Mouse (Mus musculus): ENCODE measurements around the gene Hivep1. TPM values are rescaled to one million over a fixed set of nuclear protein-coding genes. Genes with fewer than 3 reads are reported as not detected.

Gene Hivep1
- total and polyA plus RNA-seq, 2 experiments = 3.5 to 9.0 TPM

DNA sequence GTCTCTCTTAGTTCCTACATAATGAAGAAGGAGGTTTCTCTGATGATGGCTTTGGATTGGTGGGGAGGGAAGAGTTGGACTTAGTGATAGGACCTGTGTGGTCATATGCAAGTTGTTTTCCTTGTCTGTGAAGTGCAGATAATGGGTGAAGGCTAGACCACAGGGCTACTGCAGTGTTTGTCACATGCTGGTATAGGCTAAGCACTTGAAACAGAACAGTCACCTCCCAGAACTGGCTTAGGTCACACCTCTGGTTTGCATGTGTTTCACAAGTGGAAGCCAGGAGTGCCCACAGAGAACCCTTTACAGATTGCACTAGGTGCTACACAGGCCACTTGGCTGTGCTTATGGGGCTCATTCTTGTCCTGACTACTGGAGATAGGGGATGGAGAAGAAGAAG, 12.4 kb downstream of the Hivep1 start:
- H3K27me3 ChIP-seq (ENCODE audit: control insufficient read depth, insufficient read depth, low read length) = no peaks in the 10 kb centered on the region
- peaks cover 19% of the 10 kb centered on the region; the same call in 1 of the 2 replicates for H3K36me3 ChIP-seq (ENCODE audit: control insufficient read depth, insufficient read depth, low read length)
- no peak for DNase-seq (ENCODE audit: extremely low read depth, low read depth, low spot score)
- no peak overlapping the region for H3K4me3 ChIP-seq (ENCODE audit: insufficient read depth, low read depth, low read length)
- TF ChIP-seq CTCF (IDR thresholded peaks at IDR 0.05; ENCODE audit: low read depth, low read length) (no peak), POLR2A (IDR thresholded peaks at IDR 0.05; ENCODE audit: extremely low read depth, insufficient read depth, low read length) (no peak)
- peaks cover 29% of the 10 kb centered on the region for H3K79me2 ChIP-seq (ENCODE audit: control insufficient read depth, insufficient read depth, low read length)
- H3K9ac ChIP-seq (ENCODE audit: low read depth, low read length) = no peak overlapping the region
- no peak overlapping the region for H3K27ac ChIP-seq (replicated peaks; ENCODE audit: insufficient read depth, low read depth, low read length)
- H3K4me1 ChIP-seq (ENCODE audit: control insufficient read depth, insufficient read depth, low read length) = no peaks in the 10 kb centered on the region; the same call in 1 of the 2 replicates

DNA sequence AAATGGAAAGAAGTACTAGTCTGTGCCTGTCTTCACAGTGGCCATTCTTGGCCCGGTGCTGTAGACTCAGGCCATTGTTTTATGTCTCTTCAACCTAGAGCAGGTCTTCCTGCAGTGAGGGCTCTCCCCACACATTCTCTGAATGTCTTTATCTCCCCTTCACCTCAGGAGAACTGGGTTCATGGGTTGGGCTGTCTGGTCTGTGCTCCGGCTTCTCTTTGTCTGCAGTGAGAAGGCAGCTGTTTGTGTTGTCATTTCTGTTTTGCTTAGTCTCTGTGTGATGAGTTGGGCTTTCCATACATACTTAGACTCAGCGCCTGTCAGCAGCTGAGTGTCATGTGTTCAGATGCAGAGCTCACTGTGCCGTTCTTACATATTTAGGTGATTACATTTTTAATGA, 18.4 kb downstream of the Hivep1 start:
- peaks cover 47% of the 10 kb centered on the region; the same call in 1 of the 2 replicates for H3K79me2 ChIP-seq (ENCODE audit: control insufficient read depth, insufficient read depth, low read length)
- no peaks in the 10 kb centered on the region for H3K27me3 ChIP-seq (ENCODE audit: control insufficient read depth, insufficient read depth, low read length)
- H3K4me3 ChIP-seq (ENCODE audit: insufficient read depth, low read depth, low read length) = no peak overlapping the region
- peaks cover 9% of the 10 kb centered on the region; the same call in 1 of the 2 replicates for H3K36me3 ChIP-seq (ENCODE audit: control insufficient read depth, insufficient read depth, low read length)
- no peak overlapping the region for H3K9ac ChIP-seq (ENCODE audit: low read depth, low read length)
- H3K4me1 ChIP-seq (ENCODE audit: control insufficient read depth, insufficient read depth, low read length) = no peaks in the 10 kb centered on the region
- no peak overlapping the region for H3K27ac ChIP-seq (replicated peaks; ENCODE audit: insufficient read depth, low read depth, low read length)
- TF ChIP-seq POLR2A (IDR thresholded peaks at IDR 0.05; ENCODE audit: extremely low read depth, insufficient read depth, low read length) (no peak), CTCF (IDR thresholded peaks at IDR 0.05; ENCODE audit: low read depth, low read length) (no peak)
- WGBS = 91% methylated on average over 4 of the region's 4 CpGs
- no peak for DNase-seq (ENCODE audit: extremely low read depth, low read depth, low spot score)

- Histone ChIP-seq H3K36me3 (ENCODE audit: control insufficient read depth, insufficient read depth, low read length) (peaks cover 7% of the 10 kb centered on the region; the same call in 1 of the 2 replicates), H3K79me2 (ENCODE audit: control insufficient read depth, insufficient read depth, low read length) (peaks cover 43% of the 10 kb centered on the region; the same call in 1 of the 2 replicates), H3K27me3 (ENCODE audit: control insufficient read depth, insufficient read depth, low read length) (no peaks in the 10 kb centered on the region), H3K4me3 (ENCODE audit: insufficient read depth, low read depth, low read length) (no peak overlapping the region), H3K9ac (ENCODE audit: low read depth, low read length) (no peak overlapping the region), H3K4me1 (ENCODE audit: control insufficient read depth, insufficient read depth, low read length) (no peaks in the 10 kb centered on the region), H3K27ac (replicated peaks; ENCODE audit: insufficient read depth, low read depth, low read length) (no peak overlapping the region)
- TF ChIP-seq POLR2A (IDR thresholded peaks at IDR 0.05; ENCODE audit: extremely low read depth, insufficient read depth, low read length) (no peak), CTCF (IDR thresholded peaks at IDR 0.05; ENCODE audit: low read depth, low read length) (no peak)
- WGBS = 75% methylated on average over 6 of the region's 6 CpGs
- no peak for DNase-seq (ENCODE audit: extremely low read depth, low read depth, low spot score)
Observed at GRCm38 (mm10) chr13:42071011-42071410, 19.2 kb downstream of the Hivep1 start.

DNA sequence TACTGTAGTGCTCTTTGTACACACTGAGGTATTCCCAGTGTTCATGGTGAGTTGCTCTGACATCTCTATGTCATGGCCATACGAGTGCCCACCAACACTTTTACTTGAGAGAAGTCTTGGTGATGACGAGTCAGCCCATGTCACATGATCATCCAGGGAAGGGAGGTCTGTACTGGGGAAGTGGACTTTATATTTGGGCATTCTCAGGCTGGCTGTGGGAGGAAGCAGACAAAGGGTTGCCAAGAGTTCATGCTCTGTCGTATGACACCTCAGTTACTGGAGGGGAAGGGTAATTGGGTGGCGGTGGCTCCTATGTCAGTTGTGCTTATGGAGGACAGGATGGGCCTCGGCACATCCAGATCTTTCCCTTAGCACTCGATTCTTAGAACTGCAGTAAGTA, 21.5 kb downstream of the Hivep1 start:
- 69% methylated on average over 6 of the region's 6 CpGs for WGBS

GRCm38 (mm10) chr13:42075546-42075945, 23.7 kb downstream of the Hivep1 start:
- TF ChIP-seq CTCF (IDR thresholded peaks at IDR 0.05; ENCODE audit: low read depth, low read length) = no peak
- peaks cover 42% of the 10 kb centered on the region for H3K79me2 ChIP-seq (ENCODE audit: control insufficient read depth, insufficient read depth, low read length)
- H3K9ac ChIP-seq (ENCODE audit: low read depth, low read length) = no peak overlapping the region
- H3K4me1 ChIP-seq (ENCODE audit: control insufficient read depth, insufficient read depth, low read length) = peaks cover 5% of the 10 kb centered on the region; the same call in 1 of the 2 replicates
- no peak for DNase-seq (ENCODE audit: extremely low read depth, low read depth, low spot score)
- H3K27me3 ChIP-seq (ENCODE audit: control insufficient read depth, insufficient read depth, low read length) = no peaks in the 10 kb centered on the region
- no peak overlapping the region for H3K27ac ChIP-seq (replicated peaks; ENCODE audit: insufficient read depth, low read depth, low read length)
- H3K4me3 ChIP-seq (ENCODE audit: insufficient read depth, low read depth, low read length) = no peak overlapping the region
- 93% methylated on average over 5 of the region's 5 CpGs for WGBS
- H3K36me3 ChIP-seq (ENCODE audit: control insufficient read depth, insufficient read depth, low read length) = peaks cover 2% of the 10 kb centered on the region; the same call in 1 of the 2 replicates

More for the DNA sequence above, 21.5 kb downstream of the Hivep1 start:
- no peaks in the 10 kb centered on the region for H3K27me3 ChIP-seq (ENCODE audit: control insufficient read depth, insufficient read depth, low read length)
- no peak overlapping the region for H3K27ac ChIP-seq (replicated peaks; ENCODE audit: insufficient read depth, low read depth, low read length)
- DNase-seq (ENCODE audit: extremely low read depth, low read depth, low spot score) = peak; percentile 36
- TF ChIP-seq CTCF (IDR thresholded peaks at IDR 0.05; ENCODE audit: low read depth, low read length) (no peak), POLR2A (IDR thresholded peaks at IDR 0.05; ENCODE audit: extremely low read depth, insufficient read depth, low read length) (no peak)
- H3K4me1 ChIP-seq (ENCODE audit: control insufficient read depth, insufficient read depth, low read length) = peaks cover 5% of the 10 kb centered on the region; the same call in 1 of the 2 replicates
- H3K79me2 ChIP-seq (ENCODE audit: control insufficient read depth, insufficient read depth, low read length) = peaks cover 41% of the 10 kb centered on the region; the same call in 1 of the 2 replicates
- H3K4me3 ChIP-seq (ENCODE audit: insufficient read depth, low read depth, low read length) = no peak overlapping the region
- H3K36me3 ChIP-seq (ENCODE audit: control insufficient read depth, insufficient read depth, low read length) = peaks cover 2% of the 10 kb centered on the region; the same call in 1 of the 2 replicates
- no peak overlapping the region for H3K9ac ChIP-seq (ENCODE audit: low read depth, low read length)

- DNase-seq (ENCODE audit: extremely low read depth, low read depth, low spot score) = no peak
- Histone ChIP-seq H3K4me3 (ENCODE audit: insufficient read depth, low read depth, low read length) (no peak overlapping the region), H3K36me3 (ENCODE audit: control insufficient read depth, insufficient read depth, low read length) (peaks cover 7% of the 10 kb centered on the region), H3K27me3 (ENCODE audit: control insufficient read depth, insufficient read depth, low read length) (no peaks in the 10 kb centered on the region), H3K27ac (replicated peaks; ENCODE audit: insufficient read depth, low read depth, low read length) (no peak overlapping the region), H3K9ac (ENCODE audit: low read depth, low read length) (no peak overlapping the region), H3K4me1 (ENCODE audit: control insufficient read depth, insufficient read depth, low read length) (peaks cover 5% of the 10 kb centered on the region; the same call in 1 of the 2 replicates), H3K79me2 (ENCODE audit: control insufficient read depth, insufficient read depth, low read length) (peaks cover 38% of the 10 kb centered on the region)
- 88% methylated on average over 5 of the region's 5 CpGs for WGBS
- TF ChIP-seq CTCF (IDR thresholded peaks at IDR 0.05; ENCODE audit: low read depth, low read length) = no peak
- no peak for TF ChIP-seq POLR2A (IDR thresholded peaks at IDR 0.05; ENCODE audit: extremely low read depth, insufficient read depth, low read length)
Observed at GRCm38 (mm10) chr13:42076751-42077302, 25.0 kb downstream of the Hivep1 start.
